Mouse (Mus musculus) lung, postnatal 0 days (tissue): Measurements from ENCODE around the gene Ahcyl1. TPM values are rescaled to one million over a fixed set of nuclear protein-coding genes. Genes with fewer than 3 reads are reported as not detected.

Experiments
- ATAC-seq: fragments of 200-750 bp; cut with Nextera tagmentation; 2 replicates; pipeline ENCODE4 v1.8.0; 2017; ENCODE audit warnings: moderate library complexity
- DNase-seq: peaks from one replicate; pipeline ENCODE4 v3.0.0-alpha.2; 2016; ENCODE audit warnings: low spot score
- H3K27ac ChIP-seq: fragments of 300-500 bp; sonication (generic); 2 replicates; pipeline ENCODE4 v1.5.1; 2014; ENCODE audit warnings: antibody characterized with exemption, mild to moderate bottlenecking, low read length, mixed read lengths
- H3K27me3 ChIP-seq: fragments of 300-500 bp; sonication (generic); replicated peaks from 2 replicates; pipeline ENCODE4 v1.6.1; 2014; ENCODE audit warnings: low read length, mixed read lengths; ENCODE audit not compliant: insufficient read depth
- H3K36me3 ChIP-seq: fragments of 300-500 bp; sonication (generic); 2 replicates; pipeline ENCODE4 v1.6.1; 2014; ENCODE audit warnings: low read length, mixed read lengths; ENCODE audit not compliant: insufficient read depth
- H3K4me1 ChIP-seq: fragments of 300-500 bp; sonication (generic); 2 replicates; pipeline ENCODE4 v1.6.1; 2014; ENCODE audit warnings: antibody characterized with exemption, low read depth, low read length, mixed read lengths; ENCODE audit not compliant: insufficient read depth
- H3K4me2 ChIP-seq: fragments of 300-500 bp; sonication (generic); replicated peaks from 2 replicates; pipeline ENCODE4 v1.6.1; 2014; ENCODE audit warnings: low read depth, mild to moderate bottlenecking, low read length, moderate library complexity, mixed read lengths
- H3K4me3 ChIP-seq: fragments of 300-500 bp; sonication (generic); 2 replicates; pipeline ENCODE4 v1.5.1; 2014; ENCODE audit warnings: low read depth, low read length
- H3K9ac ChIP-seq: fragments of 300-500 bp; sonication (generic); replicated peaks from 2 replicates; pipeline ENCODE4 v1.6.1; 2014; ENCODE audit warnings: low read depth, mild to moderate bottlenecking
- H3K9me3 ChIP-seq: fragments of 300-500 bp; sonication (generic); 2 replicates; pipeline ENCODE4 v1.6.1; 2016; ENCODE audit warnings: low read length, mixed read lengths
- CTCF ChIP-seq: IDR thresholded peaks from 2 replicates; pipeline ENCODE4 v1.5.1; 2016; ENCODE audit warnings: antibody characterized with exemption, mild to moderate bottlenecking
- EP300 ChIP-seq: IDR thresholded peaks from 2 replicates; pipeline ENCODE4 v1.6.1; 2016; ENCODE audit warnings: antibody characterized with exemption, mild to moderate bottlenecking, control low read depth
- WGBS: fragments of 180-500 bp; shearing (Covaris S2); extraction: QIAGEN DNeasy Blood & Tissue Kit; methylation state at CpG from one replicate; pipeline ENCODE4 v1.1.7; 2014; 5-methylcytosine and 5-hydroxymethylcytosine counted together
- polyA plus RNA-seq: library from polyadenylated mRNA; unstranded; fragments of >200 nt; fragmentation: Nextera tagmentation; extraction: Ambion mirVana; gene quantifications from 2 replicates; pipeline ENCODE4 v1.2.1, GENCODE M21; 2015

The Ahcyl1 gene
- polyA plus RNA-seq, 1 experiment from 2014 or later = 37.1 TPM

GRCm38 (mm10) chr3:107733329-107733728, 37.0 kb upstream of the Ahcyl1 start:
- Histone ChIP-seq H3K9ac (no peak overlapping the region), H3K4me2 (no peak overlapping the region), H3K36me3 (no peaks in the 10 kb centered on the region), H3K9me3 (no peaks in the 10 kb centered on the region), H3K27me3 (no peaks in the 10 kb centered on the region), H3K4me1 (no peaks in the 10 kb centered on the region), H3K27ac (no peak overlapping the region), H3K4me3 (no peak overlapping the region)
- DNase-seq (no peak), ATAC-seq (no peak)
- TF ChIP-seq CTCF = no peak
- no peak for TF ChIP-seq EP300
- WGBS = 71% methylated on average over 1 of the region's 1 CpGs

GRCm38 (mm10) chr3:107730236-107730635, 33.9 kb upstream of the Ahcyl1 start:
- ATAC-seq = no peak
- 64% methylated on average over 2 of the region's 2 CpGs for WGBS

GRCm38 (mm10) chr3:107728509-107728908, 32.1 kb upstream of the Ahcyl1 start:
- H3K4me3 ChIP-seq = no peak overlapping the region
- no peaks in the 10 kb centered on the region for H3K4me1 ChIP-seq
- TF ChIP-seq EP300 (no peak), CTCF (no peak)
- no peaks in the 10 kb centered on the region for H3K27me3 ChIP-seq
- WGBS = 59% methylated on average over 1 of the region's 1 CpGs
- DNase-seq = no peak
- no peak overlapping the region for H3K9ac ChIP-seq
- no peak overlapping the region for H3K4me2 ChIP-seq
- H3K9me3 ChIP-seq = no peaks in the 10 kb centered on the region
- ATAC-seq = no peak
- H3K36me3 ChIP-seq = no peaks in the 10 kb centered on the region
- H3K27ac ChIP-seq = no peak overlapping the region

More at GRCm38 (mm10) chr3:107730236-107730635, 33.9 kb upstream of the Ahcyl1 start:
- Histone ChIP-seq H3K9ac (no peak overlapping the region), H3K4me2 (no peak overlapping the region), H3K27ac (no peak overlapping the region), H3K36me3 (no peaks in the 10 kb centered on the region), H3K4me1 (no peaks in the 10 kb centered on the region), H3K27me3 (no peaks in the 10 kb centered on the region), H3K9me3 (no peaks in the 10 kb centered on the region), H3K4me3 (no peak overlapping the region)
- TF ChIP-seq EP300 (no peak), CTCF (no peak)
- no peak for DNase-seq

GRCm38 (mm10) chr3:107715971-107716370, 19.6 kb upstream of the Ahcyl1 start:
- H3K9ac ChIP-seq = no peak overlapping the region
- H3K36me3 ChIP-seq = no peaks in the 10 kb centered on the region
- TF ChIP-seq EP300 (peak; percentile 51; the same call in 1 of the 2 replicates), CTCF (no peak)
- no peaks in the 10 kb centered on the region for H3K9me3 ChIP-seq
- ATAC-seq (peak; percentile 58), DNase-seq (peak; percentile 34)
- no peak overlapping the region for H3K27ac ChIP-seq
- no peak overlapping the region for H3K4me2 ChIP-seq
- no peak overlapping the region for H3K4me3 ChIP-seq
- H3K27me3 ChIP-seq = no peaks in the 10 kb centered on the region; the same call in none of the 2 replicates
- H3K4me1 ChIP-seq = peaks cover 4% of the 10 kb centered on the region; the same call in 1 of the 2 replicates
- WGBS = 42% methylated on average over 1 of the region's 1 CpGs

GRCm38 (mm10) chr3:107714276-107714933, 18.0 kb upstream of the Ahcyl1 start:
- no peak overlapping the region for H3K4me2 ChIP-seq
- no peak for ATAC-seq
- H3K9me3 ChIP-seq = no peaks in the 10 kb centered on the region
- DNase-seq = peak; percentile 59
- no peaks in the 10 kb centered on the region for H3K36me3 ChIP-seq
- no peak overlapping the region for H3K27ac ChIP-seq
- no peak overlapping the region for H3K4me3 ChIP-seq
- TF ChIP-seq CTCF = no peak
- no peak for TF ChIP-seq EP300
- H3K27me3 ChIP-seq = no peaks in the 10 kb centered on the region; the same call in 1 of the 2 replicates
- peaks cover 4% of the 10 kb centered on the region; the same call in 1 of the 2 replicates for H3K4me1 ChIP-seq
- WGBS = 34% methylated on average over 5 of the region's 5 CpGs
- H3K9ac ChIP-seq = no peak overlapping the region

GRCm38 (mm10) chr3:107712081-107712480, 15.7 kb upstream of the Ahcyl1 start:
- 60% methylated on average over 3 of the region's 3 CpGs for WGBS
- no peak overlapping the region for H3K4me2 ChIP-seq
- H3K4me3 ChIP-seq = no peak overlapping the region
- no peaks in the 10 kb centered on the region for H3K27me3 ChIP-seq
- no peak overlapping the region for H3K9ac ChIP-seq
- DNase-seq = no peak
- TF ChIP-seq EP300 (no peak), CTCF (no peak)
- H3K36me3 ChIP-seq = no peaks in the 10 kb centered on the region
- H3K4me1 ChIP-seq = peaks cover 4% of the 10 kb centered on the region; the same call in 1 of the 2 replicates
- no peak overlapping the region for H3K27ac ChIP-seq
- no peaks in the 10 kb centered on the region for H3K9me3 ChIP-seq
- ATAC-seq = no peak
